ENCODE assay signal across 24 mouse cellular contexts in the genomic region with DNA sequence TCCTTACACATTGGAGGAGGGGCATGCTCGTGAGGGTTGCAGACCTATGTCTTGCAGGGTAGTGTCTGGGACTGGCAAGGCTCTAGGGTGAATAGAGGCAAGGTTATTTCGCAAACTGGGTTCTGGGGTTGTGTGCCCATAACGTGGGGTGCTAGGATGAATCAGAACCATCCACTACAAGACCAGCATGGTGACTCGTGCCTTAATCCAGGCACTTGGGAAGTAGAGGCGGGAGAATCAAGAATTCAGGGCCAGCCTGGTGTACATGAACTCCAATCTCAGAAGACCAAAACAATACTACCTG. TPM values are rescaled to one million over a fixed set of nuclear protein-coding genes. Genes with fewer than 3 reads are reported as not detected.
DNase-seq lines count a peak whose midpoint lies in the region; ATAC-seq and TF ChIP-seq lines count a peak whose summit lies in the region.
"Had no signal": no experiment of that assay in that cellular context is flagged by ENCODE, and none has a peak within 500 bp of the region (broad histone marks: within the 10 kb centered on the region; RNA-seq: fewer than 3 reads in every experiment).

No protein-coding gene starts in this region.

- no peaks in the 10 kb centered on the region for H3K9me3 ChIP-seq in kidney, embryonic 15.5 days (replicated peaks)
- H3K9me3 ChIP-seq in CH12.LX (replicated peaks; ENCODE audit: low read length): no peaks in the 10 kb centered on the region
- H3K9me3 ChIP-seq: forebrain, embryonic 13.5 days; heart, embryonic 15.5 days; hindbrain, embryonic 15.5 days; intestine, embryonic 15.5 days; midbrain, embryonic 12.5 days had no signal

- no peak overlapping the region for H3ac ChIP-seq in C2C12 (ENCODE audit: control insufficient read depth, insufficient read length, low read depth)

- dilution Hi-C loops in CH12.LX (cut with MboI; ENCODE audit: extremely low pct_ligation_motif_present, extremely low pct_unique_long_range_greater_than_20kb, low sequenced_read_pairs): no loop called here

- TF ChIP-seq EP300 in CH12.LX (IDR thresholded peaks at IDR 0.05; ENCODE audit: low read length): no peak

- WGBS in kidney, embryonic 15.5 days: 90% methylated on average over 5 of the region's 5 CpGs

- H3K4me3 ChIP-seq in kidney, embryonic 15.5 days (replicated peaks): no peak overlapping the region
- H3K4me3 ChIP-seq in C2C12 (ENCODE audit: insufficient read depth, poor library complexity, severe bottlenecking) (no peak overlapping the region), CH12.LX (replicated peaks in 1 of 3; ENCODE audit: low read depth in 2 of 3, low read length in 2 of 3, poor library complexity in 1 of 3) (no peak overlapping the region)
- H3K4me3 ChIP-seq: forebrain, embryonic 13.5 days; heart, embryonic 15.5 days; hindbrain, embryonic 15.5 days; intestine, embryonic 15.5 days; midbrain, embryonic 12.5 days had no signal

- H3K79me2 ChIP-seq in C2C12 (ENCODE audit: control insufficient read depth, insufficient read depth) (peaks cover 4% of the 10 kb centered on the region), CH12.LX (replicated peaks; ENCODE audit: control insufficient read depth, extremely low read depth, insufficient read depth, poor library complexity, severe bottlenecking) (no peaks in the 10 kb centered on the region)

- no peak for TF ChIP-seq RAD21 in CH12.LX (IDR thresholded peaks at IDR 0.05; ENCODE audit: low read depth, low read length)

- H3K27me3 ChIP-seq in kidney, embryonic 15.5 days: no peaks in the 10 kb centered on the region
- H3K27me3 ChIP-seq in C2C12 (ENCODE audit: control insufficient read depth, insufficient read depth, insufficient read length) (no peaks in the 10 kb centered on the region), CH12.LX (replicated peaks) (no peaks in the 10 kb centered on the region)
- H3K27me3 ChIP-seq: forebrain, embryonic 13.5 days; heart, embryonic 15.5 days; hindbrain, embryonic 15.5 days; intestine, embryonic 15.5 days had no signal

- TF ChIP-seq CTCF in C2C12 (IDR thresholded peaks at IDR 0.05; ENCODE audit: control insufficient read depth, insufficient read depth, insufficient read length): no peak
- no peak for TF ChIP-seq CTCF in CH12.LX (conservative IDR thresholded peaks at IDR 0.05 in 1 of 2, IDR thresholded peaks at IDR 0.05 in 1 of 2; ENCODE audit: low read depth in 2 of 2, low read length in 2 of 2)

- peaks cover 21% of the 10 kb centered on the region for H3K4me1 ChIP-seq in kidney, embryonic 15.5 days
- H3K4me1 ChIP-seq in CH12.LX (ENCODE audit: control insufficient read depth in 1 of 2, insufficient read depth in 2 of 2): peaks cover 11 to 36% of the 10 kb centered on the region in 2 experiments
- H3K4me1 ChIP-seq: forebrain, embryonic 13.5 days; hindbrain, embryonic 15.5 days; intestine, embryonic 15.5 days; midbrain, embryonic 12.5 days had no signal

- ATAC-seq in kidney, embryonic 15.5 days (replicated peaks; ENCODE audit: low FRiP score): no peak
- ATAC-seq in granulocyte monocyte progenitor cell, adult 5-6 weeks (replicated peaks; ENCODE audit: poor library complexity, severe bottlenecking): peak; percentile 32; the same call in 1 of the 2 replicates
- ATAC-seq: forebrain, embryonic 13.5 days; intestine, embryonic 15.5 days had no signal

- in situ Hi-C loops in CH12.LX (cut with MboI; ENCODE audit: low pct_ligation_motif_present, low pct_unique_long_range_greater_than_20kb, low sequenced_read_pairs): loop anchor here (5.0 kb wide), 1 partner anchor 185 kb away; no protein-coding TSS in a partner anchor

- peaks cover 37% of the 10 kb centered on the region for H3K36me3 ChIP-seq in kidney, embryonic 15.5 days
- H3K36me3 ChIP-seq in C2C12 (ENCODE audit: control insufficient read depth, insufficient read depth): peaks cover 36% of the 10 kb centered on the region
- H3K36me3 ChIP-seq in CH12.LX (replicated peaks in 1 of 2; ENCODE audit: control insufficient read depth in 1 of 2, insufficient read depth in 1 of 2, low read length in 1 of 2): peaks cover 24 to 50% of the 10 kb centered on the region in 2 experiments

- no peak overlapping the region for H3K4me2 ChIP-seq in kidney, embryonic 15.5 days
- H3K4me2 ChIP-seq in CH12.LX (ENCODE audit: insufficient read depth, low read depth, poor library complexity, severe bottlenecking): no peak overlapping the region
- H3K4me2 ChIP-seq: forebrain, embryonic 13.5 days; heart, embryonic 15.5 days; hindbrain, embryonic 15.5 days; intestine, embryonic 15.5 days; midbrain, embryonic 12.5 days had no signal

- no peak for DNase-seq in kidney, adult 9 months
- DNase-seq in CH12.LX (ENCODE audit: extremely low read depth): no peak
- no peak for DNase-seq in urinary bladder, adult 18-20 months (ENCODE audit: low spot score in 2 of 2)
- DNase-seq in thymus, adult 18-20 months: no peak
- DNase-seq: adrenal gland, postnatal 10 days; cerebellum, adult 2 months; cerebellum, postnatal 36 days; embryo, embryonic 11 days; kidney, adult 8-10 months; lung, postnatal 10 days; retina, postnatal 1 day; right cerebral cortex, postnatal 25 days; spleen, adult 18-20 months; thymus, postnatal 14 days had no signal

- 0 out of 2 replicates have a peak overlapping the region, but pooled peaks have one; percentile 54 for H3K27ac ChIP-seq in kidney, embryonic 15.5 days
- H3K27ac ChIP-seq in CH12.LX (ENCODE audit: insufficient read depth, low read depth): no peak overlapping the region
- H3K27ac ChIP-seq: forebrain, embryonic 13.5 days; hindbrain, embryonic 15.5 days; intestine, embryonic 15.5 days; liver, embryonic 14.5 days; midbrain, embryonic 12.5 days had no signal

- TF ChIP-seq POLR2A in CH12.LX (IDR thresholded peaks at IDR 0.05; ENCODE audit: low read depth, low read length): 0 out of 2 replicates have a peak, but pooled peaks have one; percentile 7

- H3K9ac ChIP-seq in kidney, embryonic 15.5 days: no peak overlapping the region
- no peak overlapping the region for H3K9ac ChIP-seq in CH12.LX (ENCODE audit: insufficient read depth, low read depth)
- H3K9ac ChIP-seq: forebrain, embryonic 13.5 days; heart, embryonic 15.5 days; hindbrain, embryonic 15.5 days; intestine, embryonic 15.5 days; liver, embryonic 14.5 days; midbrain, embryonic 12.5 days had no signal

- no peaks in the 10 kb centered on the region for H3K79me3 ChIP-seq in C2C12 (ENCODE audit: low read depth)

TF ChIP-seq in C2C12, 6 proteins besides CTCF, POLR2A, EP300 and RAD21:
- TF ChIP-seq CEBPB (IDR thresholded peaks at IDR 0.05; ENCODE audit: low read depth) (peak; percentile 83), FOSL1 (IDR thresholded peaks at IDR 0.05; ENCODE audit: insufficient read depth, low read length, poor library complexity, severe bottlenecking) (no peak), MAX (IDR thresholded peaks at IDR 0.05) (peak; percentile 60)

TF ChIP-seq in CH12.LX, 34 proteins besides CTCF, POLR2A, EP300 and RAD21:
- TF ChIP-seq NELFE (IDR thresholded peaks at IDR 0.05; ENCODE audit: low read depth, low read length): no peak
- no peak for TF ChIP-seq NRF1 (IDR thresholded peaks at IDR 0.05; ENCODE audit: low read depth, low read length)
- no peak for TF ChIP-seq TBP (conservative IDR thresholded peaks at IDR 0.05; ENCODE audit: low read depth, low read length)
- TF ChIP-seq TCF12 (IDR thresholded peaks at IDR 0.05; ENCODE audit: low read depth, low read length): no peak
- TF ChIP-seq HCFC1 (IDR thresholded peaks at IDR 0.05; ENCODE audit: low read depth, low read length): no peak
- no peak for TF ChIP-seq RCOR1 (conservative IDR thresholded peaks at IDR 0.05; ENCODE audit: low read depth, low read length)
- no peak for TF ChIP-seq CHD2 (IDR thresholded peaks at IDR 0.05; ENCODE audit: low read length)
- no peak for TF ChIP-seq MYC (IDR thresholded peaks at IDR 0.05; ENCODE audit: low read depth, low read length)
- TF ChIP-seq MXI1 (IDR thresholded peaks at IDR 0.05; ENCODE audit: low read depth, low read length): no peak
- no peak for TF ChIP-seq IRF4 (IDR thresholded peaks at IDR 0.05; ENCODE audit: low read depth, low read length)
- TF ChIP-seq MAFK (IDR thresholded peaks at IDR 0.05; ENCODE audit: insufficient replicate concordance, low read length): no peak
- no peak for TF ChIP-seq CHD1 (IDR thresholded peaks at IDR 0.05; ENCODE audit: low read depth, low read length)
- no peak for TF ChIP-seq PAX5 (IDR thresholded peaks at IDR 0.05; ENCODE audit: low read length)
- no peak for TF ChIP-seq SIN3A (IDR thresholded peaks at IDR 0.05; ENCODE audit: low read length)
- TF ChIP-seq USF2 (conservative IDR thresholded peaks at IDR 0.05; ENCODE audit: low read depth, low read length): no peak
- TF ChIP-seq SMC3 (IDR thresholded peaks at IDR 0.05; ENCODE audit: low read depth, low read length): no peak
- TF ChIP-seq MEF2A (IDR thresholded peaks at IDR 0.05; ENCODE audit: borderline replicate concordance, low read depth, low read length): no peak
- TF ChIP-seq GABPA (IDR thresholded peaks at IDR 0.05; ENCODE audit: insufficient replicate concordance, low read depth, low read length): no peak
TF ChIP-seq in CH12.LX: peak in this region for 0.

RNA-seq across cellular contexts. Expression of gene Prkar1a, which starts 22.8 kb away (rescaled TPM):
- polyA plus RNA-seq in kidney, embryonic 15.5 days (2015; fragmentation: Nextera tagmentation; extraction: Ambion mirVana): 354 and 359 TPM in 2 replicates
- 237 TPM for polyA plus RNA-seq in C2C12 (2012; fragmentation: generic; extraction: Trizol)
- 89.6 and 93.1 TPM in 2 replicates for total RNA-seq in CH12.LX (2012; rRNA removed)
- 104 and 111 TPM in 2 replicates for total RNA-seq in CH12.LX (2014; rRNA removed)
- 203 and 220 TPM in 2 replicates for polyA plus RNA-seq in CH12.LX (2012; ENCODE audit: insufficient read length, low read depth)
- total RNA-seq in granulocyte monocyte progenitor cell, adult 5-6 weeks (2014; fragmentation: Nextera tagmentation): 91.7 and 101 TPM in 2 replicates
- total RNA-seq in granulocyte monocyte progenitor cell, adult 5-6 weeks (2017): 77.3 and 83.9 TPM in 2 replicates

RNA-seq across cellular contexts. Expression of gene Fam20a, which starts 50.1 kb away (rescaled TPM):
- polyA plus RNA-seq in kidney, embryonic 15.5 days (2015; fragmentation: Nextera tagmentation; extraction: Ambion mirVana): 2.3 and 2.5 TPM in 2 replicates
- 5.4 TPM for polyA plus RNA-seq in C2C12 (2012; fragmentation: generic; extraction: Trizol)
- total RNA-seq in CH12.LX (2012; rRNA removed): 0.08 TPM in 1 of 2 replicates, not detected in the other
- not detected in 2 replicates for total RNA-seq in CH12.LX (2014; rRNA removed)
- not detected in 2 replicates for polyA plus RNA-seq in CH12.LX (2012; ENCODE audit: insufficient read length, low read depth)
- total RNA-seq in granulocyte monocyte progenitor cell, adult 5-6 weeks (2014; fragmentation: Nextera tagmentation): not detected in 2 replicates
- total RNA-seq in granulocyte monocyte progenitor cell, adult 5-6 weeks (2017): not detected in 2 replicates
- total RNA-seq: hematopoietic stem cell, adult 5-6 weeks had no signal
